Comparison of ENCODE assay signal across 31 mouse cellular contexts in genomic region chr2:174809296-174809695, GRCm38 (mm10). TPM values are rescaled to one million over a fixed set of nuclear protein-coding genes. Genes with fewer than 3 reads are reported as not detected.
DNase-seq lines count a peak whose midpoint lies in the region; ATAC-seq lines count a peak whose summit lies in the region.
"Had no signal": no experiment of that assay in that cellular context is flagged by ENCODE, and none has a peak within 500 bp of the region (broad histone marks: within the 10 kb centered on the region; RNA-seq: fewer than 3 reads in every experiment).

No protein-coding gene starts in this region.

- H3K9me3 ChIP-seq in neural tube, embryonic 15.5 days (replicated peaks), result no peaks in the 10 kb centered on the region
- H3K9me3 ChIP-seq in embryonic facial prominence, embryonic 10.5 days, result peaks cover 4% of the 10 kb centered on the region; the same call in 1 of the 2 replicates
- no peaks in the 10 kb centered on the region for H3K9me3 ChIP-seq in limb, embryonic 11.5 days (ENCODE audit: control insufficient read depth, low read length)
- H3K9me3 ChIP-seq: forebrain, embryonic 12.5 days; heart, embryonic 10.5 days; heart, embryonic 15.5 days; liver, embryonic 12.5 days had no signal

- ATAC-seq in neural tube, embryonic 15.5 days (ENCODE audit: low FRiP score), result no peak
- no peak for ATAC-seq in limb, embryonic 11.5 days (ENCODE audit: insufficient number of reproducible peaks, low FRiP score, low TSS enrichment, low read depth)
- ATAC-seq: inflammation-experienced regulatory T-cells, adult 6 months; liver, embryonic 12.5 days; liver, postnatal 0 days had no signal

- H3K36me3 ChIP-seq in neural tube, embryonic 15.5 days, result no peaks in the 10 kb centered on the region
- no peaks in the 10 kb centered on the region for H3K36me3 ChIP-seq in embryonic facial prominence, embryonic 10.5 days (replicated peaks)
- no peaks in the 10 kb centered on the region for H3K36me3 ChIP-seq in limb, embryonic 11.5 days (ENCODE audit: control insufficient read depth, insufficient read depth, low read length)
- H3K36me3 ChIP-seq: forebrain, embryonic 12.5 days; heart, embryonic 10.5 days; heart, embryonic 15.5 days; hindbrain, embryonic 13.5 days; limb, embryonic 13.5 days; liver, embryonic 12.5 days; midbrain, embryonic 12.5 days had no signal

- H3K27ac ChIP-seq in neural tube, embryonic 15.5 days (replicated peaks), result no peak overlapping the region
- H3K27ac ChIP-seq in embryonic facial prominence, embryonic 10.5 days (replicated peaks), result peak overlapping the region; percentile 69
- no peak overlapping the region for H3K27ac ChIP-seq in limb, embryonic 11.5 days (replicated peaks; ENCODE audit: low read depth, low read length)
- H3K27ac ChIP-seq: forebrain, embryonic 12.5 days; heart, embryonic 10.5 days; heart, embryonic 15.5 days; hindbrain, embryonic 13.5 days; limb, embryonic 13.5 days; liver, embryonic 12.5 days; midbrain, embryonic 12.5 days had no signal

- peak; percentile 50 for DNase-seq in neural tube, embryonic 10.5 days (ENCODE audit: extremely low spot score, low spot score)
- DNase-seq in embryonic facial prominence, embryonic 10.5 days (ENCODE audit: low spot score), result peak; percentile 75
- DNase-seq in limb, embryonic 11.5 days (ENCODE audit: low spot score), result peak; percentile 58
- DNase-seq in left cerebral cortex, postnatal 25 days (ENCODE audit: low spot score in 2 of 2), result no peak
- no peak for DNase-seq in urinary bladder, adult 18-20 months (ENCODE audit: low spot score in 2 of 2)
- DNase-seq in right cerebral cortex, postnatal 14 days, result no peak
- DNase-seq: adrenal gland, postnatal 25 days; cerebellum, adult 11-12 months; cerebellum, adult 9-11 months; gastrocnemius, postnatal 25 days; heart, adult 11 months; heart, postnatal 36 days; kidney, adult 11 months; kidney, postnatal 4 days; layer of hippocampus, postnatal 36 days; liver, postnatal 0 days; lung, postnatal 36 days; spleen, adult 18-20 months; thymus, postnatal 14 days had no signal

- H3K4me2 ChIP-seq in neural tube, embryonic 15.5 days, result no peak overlapping the region
- H3K4me2 ChIP-seq in limb, embryonic 11.5 days (ENCODE audit: low read depth, severe bottlenecking), result no peak overlapping the region
- H3K4me2 ChIP-seq: forebrain, embryonic 12.5 days; heart, embryonic 15.5 days; hindbrain, embryonic 13.5 days; limb, embryonic 13.5 days; liver, embryonic 12.5 days; midbrain, embryonic 12.5 days had no signal

- H3K27me3 ChIP-seq in neural tube, embryonic 15.5 days (replicated peaks), result no peaks in the 10 kb centered on the region
- H3K27me3 ChIP-seq in embryonic facial prominence, embryonic 10.5 days (replicated peaks; ENCODE audit: low read depth, poor library complexity, severe bottlenecking), result no peaks in the 10 kb centered on the region
- no peaks in the 10 kb centered on the region for H3K27me3 ChIP-seq in limb, embryonic 11.5 days (ENCODE audit: control insufficient read depth, insufficient read depth, low read length)
- H3K27me3 ChIP-seq: forebrain, embryonic 12.5 days; heart, embryonic 15.5 days; hindbrain, embryonic 13.5 days; limb, embryonic 13.5 days; liver, embryonic 12.5 days; midbrain, embryonic 12.5 days had no signal

- intact Hi-C loops in left cerebral cortex, postnatal 25 days (cut with DNase I), result no loop called here

- H3K9ac ChIP-seq in neural tube, embryonic 15.5 days (replicated peaks), result no peak overlapping the region
- no peak overlapping the region for H3K9ac ChIP-seq in limb, embryonic 11.5 days (ENCODE audit: low read length)
- H3K9ac ChIP-seq: forebrain, embryonic 12.5 days; heart, embryonic 15.5 days; hindbrain, embryonic 13.5 days; limb, embryonic 13.5 days; liver, embryonic 12.5 days; liver, postnatal 0 days; midbrain, embryonic 12.5 days had no signal

- H3K4me3 ChIP-seq in neural tube, embryonic 15.5 days (replicated peaks), result no peak overlapping the region
- no peak overlapping the region for H3K4me3 ChIP-seq in embryonic facial prominence, embryonic 10.5 days
- H3K4me3 ChIP-seq in limb, embryonic 11.5 days (ENCODE audit: low read depth, low read length), result no peak overlapping the region
- H3K4me3 ChIP-seq: erythroblast, embryonic 14.5 days; forebrain, embryonic 12.5 days; heart, embryonic 10.5 days; heart, embryonic 15.5 days; hindbrain, embryonic 13.5 days; limb, embryonic 13.5 days; liver, embryonic 12.5 days; midbrain, embryonic 12.5 days had no signal

- WGBS in neural tube, embryonic 15.5 days, result 77% methylated on average over 4 of the region's 4 CpGs
- WGBS in embryonic facial prominence, embryonic 10.5 days, result 35% methylated on average over 4 of the region's 4 CpGs
- 21% methylated on average over 4 of the region's 4 CpGs for WGBS in limb, embryonic 11.5 days

- H3K4me1 ChIP-seq in neural tube, embryonic 15.5 days, result no peaks in the 10 kb centered on the region
- peaks cover 15% of the 10 kb centered on the region for H3K4me1 ChIP-seq in embryonic facial prominence, embryonic 10.5 days
- H3K4me1 ChIP-seq in limb, embryonic 11.5 days (ENCODE audit: control insufficient read depth, insufficient read depth, low read length), result peaks cover 4% of the 10 kb centered on the region; the same call in 1 of the 2 replicates
- H3K4me1 ChIP-seq: forebrain, embryonic 12.5 days; heart, embryonic 15.5 days; hindbrain, embryonic 13.5 days; liver, embryonic 12.5 days; midbrain, embryonic 12.5 days had no signal

RNA-seq across cellular contexts. Expression of gene Edn3, which starts 48.9 kb away (rescaled TPM):
- 4.7 and 11.0 TPM in 2 replicates for polyA plus RNA-seq in neural tube, embryonic 15.5 days (2015; fragmentation: Nextera tagmentation; extraction: Ambion mirVana)
- 18.8 and 19.1 TPM in 2 replicates for polyA plus RNA-seq in embryonic facial prominence, embryonic 10.5 days (2016; fragmentation: Nextera tagmentation; extraction: Ambion mirVana)
- 15.8 and 18.4 TPM in 2 replicates for polyA plus RNA-seq in limb, embryonic 11.5 days (2014; fragmentation: Nextera tagmentation; extraction: Ambion mirVana)
- 1 to 10 TPM; 4.3 to 7.1 TPM for total RNA-seq in left cerebral cortex, postnatal 25 days (2021)
- total RNA-seq: megakaryocyte, adult 5-6 weeks; MEL had no signal
- polyA plus RNA-seq: erythroblast, embryonic 14.5 days; inflammation-experienced regulatory T-cells, adult 6 months had no signal

Comparison
In these comparisons a context has a peak if more than half of its experiments do, and no peak if none do; other contexts are left out.
1. DNase-seq: peak in neural tube, embryonic 10.5 days (single experiment), embryonic facial prominence, embryonic 10.5 days (single experiment) and limb, embryonic 11.5 days (single experiment); none in left cerebral cortex, postnatal 25 days (0 of 2), urinary bladder, adult 18-20 months (0 of 2) and right cerebral cortex, postnatal 14 days (single experiment).